Mouse (Mus musculus): Measurements from ENCODE around the gene Ipo5.

- TF ChIP-seq CTCF (IDR thresholded peaks at IDR 0.05; ENCODE audit: extremely low read depth, insufficient read depth, low read length) (no peak), POLR2A (IDR thresholded peaks at IDR 0.05; ENCODE audit: extremely low read depth, insufficient read depth, low read length) (no peak)
These were observed 47.8 kb upstream of the Ipo5 start for GRCm38 (mm10) chr14:120863205-120863604.
